Mouse (Mus musculus) brown adipose tissue, adult 24 weeks (tissue): ENCODE measurements around the gene Cerk. TPM values are rescaled to one million over a fixed set of nuclear protein-coding genes. Genes with fewer than 3 reads are reported as not detected.
"Not testable (repeated sequence)": the region's sequence is repeated elsewhere in the genome, so short reads cannot be mapped to it uniquely, and the experiment has no call there.

Source experiments
- H3K27ac ChIP-seq: fragments of 200-500 bp; replicated peaks from 2 replicates; pipeline ENCODE4 v1.5.1; 2012; ENCODE audit warnings: low read depth, mild to moderate bottlenecking, low read length
- H3K4me1 ChIP-seq: fragments of 200-500 bp; 2 replicates; pipeline ENCODE4 v1.6.1; 2012; ENCODE audit warnings: low read length, mixed read lengths; ENCODE audit not compliant: control insufficient read depth, insufficient read depth, insufficient read length
- H3K4me3 ChIP-seq: fragments of 200-500 bp; 2 replicates; pipeline ENCODE4 v1.5.1; 2012; ENCODE audit warnings: low read depth, mild to moderate bottlenecking, low read length, moderate library complexity; ENCODE audit not compliant: insufficient read depth
- polyA plus RNA-seq: library from polyadenylated mRNA; stranded (reverse); fragments of >200 nt; gene quantifications from 2 replicates; pipeline ENCODE4 v1.2.4, GENCODE M21; 2012; ENCODE audit not compliant: missing spikeins, insufficient read depth, insufficient read length

Cerk gene
- polyA plus RNA-seq, 1 experiment, result 5.0 TPM

DNA sequence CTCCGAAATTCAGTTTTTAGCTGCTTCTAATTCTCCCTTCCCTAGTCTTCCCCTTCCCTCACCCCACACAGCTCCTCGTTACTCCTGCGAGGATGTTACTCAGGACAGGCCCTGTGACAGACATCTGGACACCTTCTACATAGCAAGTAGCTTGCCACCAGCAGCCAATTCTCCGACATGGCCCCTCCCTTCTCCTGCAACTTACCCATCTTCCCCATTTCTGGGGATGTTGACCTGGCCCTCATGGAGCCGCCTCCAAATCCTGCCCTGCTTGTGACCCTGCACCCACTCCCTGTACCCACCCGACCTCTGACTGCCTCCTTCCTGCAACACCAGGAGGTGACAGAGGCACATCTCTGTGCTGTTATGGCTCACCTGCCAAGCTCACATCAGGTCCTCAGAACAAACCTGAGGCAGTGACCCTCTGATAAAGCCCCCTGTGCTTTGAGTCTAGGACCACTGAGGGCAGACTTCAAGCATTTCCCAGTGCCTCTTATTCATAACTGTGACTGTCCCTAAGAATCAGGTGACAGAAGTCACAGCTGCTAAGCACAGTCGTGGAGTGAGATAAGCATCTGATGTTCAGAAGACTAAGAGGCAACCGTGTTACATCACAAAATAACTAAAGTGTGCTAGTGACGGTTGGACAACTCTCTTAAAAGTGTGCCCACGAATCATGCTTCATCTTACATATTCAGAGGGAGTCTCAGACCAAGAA lies 18.0 kb downstream of the Cerk start:
- peak overlapping the region; percentile 73 for H3K27ac ChIP-seq
- H3K4me3 ChIP-seq, result no peak overlapping the region
- H3K4me1 ChIP-seq, result peaks cover 23% of the 10 kb centered on the region

DNA sequence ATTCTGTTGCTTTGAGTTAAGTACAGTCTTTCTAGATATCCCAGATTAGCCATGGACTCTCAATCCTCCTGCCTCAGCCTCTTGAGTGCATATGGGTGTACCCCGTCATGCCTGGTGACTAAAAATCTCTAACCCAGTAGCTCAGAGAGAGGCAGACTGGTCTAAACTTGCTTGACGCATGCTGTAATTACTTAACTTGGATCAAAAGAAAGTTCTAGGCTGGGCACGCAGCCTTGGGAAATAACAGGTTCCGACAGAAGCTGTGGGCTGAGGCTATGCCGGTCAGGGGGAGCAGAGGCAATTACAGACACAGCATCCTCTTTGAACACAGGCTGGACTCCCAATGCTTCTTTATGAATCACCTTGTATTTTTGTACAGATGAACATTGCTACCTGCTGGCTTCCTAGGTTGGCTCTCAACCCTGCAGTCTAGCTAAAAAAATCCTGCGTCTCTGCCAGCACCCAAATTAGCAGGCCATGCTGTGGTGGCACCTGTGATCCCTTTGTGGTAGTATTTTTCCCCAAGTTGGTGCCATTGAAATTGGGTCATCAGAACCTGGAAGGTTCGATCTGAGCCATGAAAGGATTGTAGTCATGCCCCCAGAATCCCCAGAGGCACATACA lies 18.8 kb downstream of the Cerk start:
- Histone ChIP-seq H3K4me3 (no peak overlapping the region), H3K27ac (peak overlapping the region; percentile 73; the same call in 1 of the 2 replicates), H3K4me1 (peaks cover 22% of the 10 kb centered on the region)

DNA sequence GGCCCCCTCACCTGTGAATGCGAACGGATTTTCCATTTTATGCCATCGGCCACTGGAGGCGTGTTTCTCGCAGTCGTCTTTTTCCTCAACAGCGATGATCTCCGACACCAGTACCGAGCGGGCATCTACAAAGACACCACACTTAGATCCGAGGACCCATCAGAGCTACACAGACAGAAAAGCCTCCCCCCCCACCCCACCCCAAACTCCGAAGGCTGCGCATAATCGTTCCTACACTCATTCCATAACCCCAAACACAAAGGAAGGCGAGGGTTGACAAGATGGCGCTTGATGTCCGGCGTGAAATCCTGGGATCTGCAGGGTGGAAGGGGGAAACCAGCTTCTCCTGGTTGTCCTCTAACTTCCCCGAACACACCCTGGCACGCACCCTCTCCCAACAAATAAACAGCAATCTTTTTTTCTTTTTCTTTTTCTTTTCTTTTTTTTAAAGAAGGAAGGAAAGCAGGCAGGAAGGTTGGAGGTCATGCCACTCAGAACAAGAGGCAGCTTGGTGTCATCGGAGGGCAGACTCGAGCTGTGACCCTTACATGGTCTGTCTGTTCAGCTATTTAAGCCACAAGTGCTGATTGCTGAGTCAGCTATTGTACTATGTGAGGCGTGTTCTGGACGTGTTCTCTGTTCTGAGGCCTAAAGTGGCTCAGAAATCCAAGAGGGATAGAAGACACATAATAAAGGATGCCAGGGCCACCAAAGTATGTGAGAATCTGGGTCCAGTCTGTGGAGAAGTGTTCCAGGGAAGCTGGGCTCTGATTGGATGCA lies 19.9 kb downstream of the Cerk start:
- H3K4me1 ChIP-seq, result peaks cover 20% of the 10 kb centered on the region
- no peak overlapping the region for H3K4me3 ChIP-seq
- H3K27ac ChIP-seq, result no peak overlapping the region

DNA sequence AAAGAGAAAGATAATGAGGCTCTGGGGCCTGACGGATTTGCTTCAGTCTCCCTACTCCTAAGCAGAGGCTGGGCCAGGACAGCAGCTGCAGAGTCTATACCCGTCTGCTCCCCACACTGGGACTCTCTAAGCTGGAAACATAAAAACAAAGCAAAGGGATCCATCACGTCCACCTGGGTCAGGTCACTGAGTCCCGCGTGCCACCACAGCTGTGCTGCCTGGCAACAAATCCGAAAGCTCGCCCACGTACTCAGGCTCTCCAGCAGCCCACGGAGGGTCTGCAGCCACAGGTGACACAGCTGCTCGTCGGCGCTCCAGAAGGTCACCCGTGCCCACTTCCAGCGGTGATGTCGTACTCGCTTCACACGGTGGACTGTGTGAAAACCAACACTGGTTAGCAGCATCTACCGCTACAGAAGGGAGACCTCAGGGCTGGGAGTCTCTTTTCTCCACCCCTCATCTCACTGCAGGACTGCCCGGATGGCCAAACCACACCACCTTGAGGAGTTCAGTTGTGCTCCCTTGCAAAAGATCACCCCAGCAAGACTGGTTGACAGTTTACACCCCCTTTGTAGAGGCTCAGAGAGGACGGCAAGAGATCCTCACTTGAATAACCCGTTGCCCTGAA lies 21.1 kb downstream of the Cerk start:
- Histone ChIP-seq H3K4me1 (peaks cover 15% of the 10 kb centered on the region), H3K27ac (no peak overlapping the region), H3K4me3 (no peak overlapping the region)

DNA sequence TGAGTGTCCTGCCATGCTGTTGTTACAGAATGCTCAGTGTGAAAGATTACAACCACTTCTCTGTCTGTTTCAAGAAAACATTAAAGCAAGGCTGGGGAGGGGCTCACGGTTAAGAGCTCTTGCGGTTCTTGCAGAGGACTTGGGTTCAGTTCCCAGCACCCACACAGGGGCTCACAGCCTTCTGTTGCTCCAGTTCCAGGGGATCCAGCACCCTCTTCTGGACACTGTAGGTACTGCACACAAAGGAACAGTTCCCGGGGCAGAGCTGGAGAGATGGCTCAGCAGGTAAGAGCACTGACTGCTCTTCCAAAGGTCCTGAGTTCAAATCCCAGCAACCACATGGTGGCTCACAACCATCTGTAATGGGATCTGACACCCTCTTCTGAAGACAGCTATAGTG lies 24.1 kb downstream of the Cerk start:
- H3K4me3 ChIP-seq, H3K27ac ChIP-seq, H3K4me1 ChIP-seq: not testable (repeated sequence)

DNA sequence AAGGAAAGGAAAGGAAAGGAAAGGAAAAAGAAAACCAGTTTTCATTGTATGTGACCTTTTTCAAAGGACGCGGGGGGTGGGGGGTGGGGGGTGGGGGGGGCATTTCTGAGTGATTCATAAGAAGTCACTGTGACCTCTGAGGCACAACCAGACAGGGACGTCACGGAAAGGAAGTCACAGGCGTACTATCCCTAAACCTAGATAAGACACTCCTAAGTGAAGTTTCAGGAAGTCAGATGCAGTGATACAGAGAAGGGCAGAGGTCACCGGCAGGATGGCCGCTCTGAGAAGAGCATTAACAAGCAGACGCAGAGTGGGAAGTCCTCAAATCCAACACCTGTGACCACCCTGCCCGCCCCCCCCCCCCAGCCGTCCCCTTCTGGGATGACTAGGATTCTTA lies 25.0 kb downstream of the Cerk start:
- Histone ChIP-seq H3K4me1 (no peaks in the 10 kb centered on the region), H3K27ac (no peak overlapping the region), H3K4me3 (no peak overlapping the region)

DNA sequence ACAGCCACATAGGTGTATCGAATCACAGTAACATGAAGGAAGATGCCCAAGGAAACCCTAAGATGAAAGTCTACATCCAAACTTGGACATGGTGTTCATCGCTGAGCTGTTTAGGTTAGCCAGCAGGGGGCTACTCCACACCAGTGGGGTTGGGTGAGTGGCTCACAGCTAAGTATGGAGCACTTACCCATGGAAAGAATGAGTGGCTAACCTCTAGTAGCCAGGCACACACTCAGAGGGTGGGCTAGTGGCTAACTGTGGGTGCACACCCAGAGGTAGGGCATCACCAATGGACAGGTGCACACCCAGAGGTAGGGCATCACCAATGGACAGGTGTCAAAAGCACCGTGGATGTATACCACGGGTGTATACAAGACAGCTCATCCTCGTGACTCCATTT lies 26.2 kb downstream of the Cerk start:
- H3K4me1 ChIP-seq, result no peaks in the 10 kb centered on the region
- no peak overlapping the region for H3K4me3 ChIP-seq
- no peak overlapping the region for H3K27ac ChIP-seq

DNA sequence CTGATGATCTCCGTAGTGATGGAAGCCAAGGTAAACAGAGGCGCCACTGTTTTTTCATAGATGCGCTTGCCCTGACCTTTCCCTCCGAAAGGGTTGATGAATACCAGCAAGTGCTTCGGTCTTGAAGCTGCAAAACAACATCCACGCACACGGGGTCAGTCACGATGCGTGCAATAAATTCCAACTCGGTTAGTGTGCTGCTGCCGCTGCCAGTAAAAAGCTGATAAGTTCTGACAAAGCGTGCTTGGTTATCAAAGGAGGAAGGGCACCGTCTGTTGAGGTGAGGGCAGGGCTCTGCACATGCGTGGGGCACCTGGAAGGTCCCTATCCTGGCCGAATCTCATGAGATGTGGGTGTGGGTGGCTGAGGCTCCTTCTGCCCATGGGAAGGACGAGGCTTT lies 26.8 kb downstream of the Cerk start:
- Histone ChIP-seq H3K27ac (no peak overlapping the region), H3K4me3 (no peak overlapping the region), H3K4me1 (no peaks in the 10 kb centered on the region)

DNA sequence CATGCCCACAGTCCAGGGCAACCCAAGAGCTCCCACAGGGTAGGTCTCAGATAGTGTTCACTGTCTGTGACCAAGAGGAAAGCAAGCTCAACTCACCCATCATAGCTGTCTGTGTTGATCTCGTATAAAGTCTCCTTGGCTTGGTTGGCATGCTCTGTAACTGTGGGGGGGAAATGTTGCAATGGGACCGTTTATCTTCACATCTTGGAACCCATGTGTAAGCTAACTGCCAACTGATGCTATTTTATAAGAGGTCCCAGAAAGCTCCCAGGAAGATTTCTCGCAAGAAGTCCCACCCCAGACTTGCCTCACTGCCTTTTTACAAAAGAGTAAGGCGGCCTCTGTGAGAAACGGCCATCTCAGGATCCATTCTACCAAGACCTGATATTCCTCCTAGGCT lies 29.4 kb downstream of the Cerk start:
- Histone ChIP-seq H3K4me3 (no peak overlapping the region), H3K4me1 (no peaks in the 10 kb centered on the region), H3K27ac (no peak overlapping the region)

DNA sequence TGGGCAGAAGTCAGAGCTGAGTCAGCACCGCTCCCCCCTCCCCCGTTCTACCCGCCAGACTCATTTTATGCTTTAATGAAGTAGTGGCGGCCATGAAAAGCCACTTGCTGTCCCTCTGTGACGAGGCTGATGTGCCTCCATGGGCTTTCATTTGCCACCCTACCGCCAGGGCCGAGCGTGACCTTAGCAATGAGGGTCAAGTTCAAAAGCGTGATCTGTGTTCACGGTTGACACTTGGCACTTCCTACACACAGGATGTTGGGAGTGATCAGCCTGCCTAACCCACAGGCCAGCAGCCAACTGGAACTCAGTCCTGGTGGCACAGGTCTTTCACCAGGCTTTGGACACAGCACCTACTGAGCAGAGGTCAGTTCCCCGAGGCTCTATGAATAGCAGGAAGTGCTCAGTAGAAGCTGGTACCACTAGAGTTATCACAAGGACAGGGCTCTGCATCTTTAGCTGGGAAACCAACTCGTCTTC lies 32.4 kb downstream of the Cerk start:
- Histone ChIP-seq H3K4me3 (no peak overlapping the region), H3K4me1 (no peaks in the 10 kb centered on the region), H3K27ac (no peak overlapping the region)

DNA sequence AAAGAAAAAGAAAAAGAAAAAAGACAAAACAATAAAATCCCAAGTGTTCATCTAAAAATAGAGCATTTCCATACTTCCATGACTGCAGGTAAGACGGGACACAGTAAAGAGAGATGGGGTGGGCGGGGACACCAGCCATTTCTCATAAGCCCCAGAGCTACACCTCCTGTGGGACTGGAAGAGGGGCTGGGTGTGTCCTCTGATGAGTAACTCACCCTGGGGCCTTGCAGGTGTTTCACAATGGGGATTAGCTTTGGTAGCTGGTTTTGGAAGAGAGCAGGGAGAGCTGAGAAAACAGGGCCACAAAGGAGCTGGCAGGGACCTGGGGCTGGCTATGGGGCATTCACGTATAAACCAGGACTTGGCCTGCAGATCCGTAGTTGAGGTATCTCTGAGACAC lies 35.3 kb downstream of the Cerk start:
- Histone ChIP-seq H3K27ac (no peak overlapping the region), H3K4me3 (no peak overlapping the region)

DNA sequence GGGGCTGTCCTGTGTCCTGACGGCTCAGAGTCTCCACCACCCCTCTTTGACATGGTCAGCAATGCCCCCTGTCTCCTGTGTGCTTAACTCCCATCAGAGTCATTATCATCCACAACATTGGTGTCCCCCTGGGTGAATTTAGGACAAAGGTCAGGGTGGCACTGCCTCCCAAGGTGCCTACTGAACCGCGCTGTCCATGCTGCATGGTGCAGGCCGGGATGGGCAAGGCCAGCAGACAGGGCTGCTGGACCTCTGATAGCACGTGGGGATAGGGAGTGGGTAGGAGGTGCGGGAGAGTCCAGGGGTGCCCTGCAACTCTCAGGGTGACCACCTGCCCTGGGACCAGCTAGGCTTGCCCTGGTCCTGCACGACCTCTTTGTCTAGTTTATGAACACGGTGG lies 39.0 kb downstream of the Cerk start:
- Histone ChIP-seq H3K27ac (no peak overlapping the region), H3K4me1 (no peaks in the 10 kb centered on the region), H3K4me3 (no peak overlapping the region)

More for the DNA sequence above, 35.3 kb downstream of the Cerk start:
- H3K4me1 ChIP-seq, result no peaks in the 10 kb centered on the region

DNA sequence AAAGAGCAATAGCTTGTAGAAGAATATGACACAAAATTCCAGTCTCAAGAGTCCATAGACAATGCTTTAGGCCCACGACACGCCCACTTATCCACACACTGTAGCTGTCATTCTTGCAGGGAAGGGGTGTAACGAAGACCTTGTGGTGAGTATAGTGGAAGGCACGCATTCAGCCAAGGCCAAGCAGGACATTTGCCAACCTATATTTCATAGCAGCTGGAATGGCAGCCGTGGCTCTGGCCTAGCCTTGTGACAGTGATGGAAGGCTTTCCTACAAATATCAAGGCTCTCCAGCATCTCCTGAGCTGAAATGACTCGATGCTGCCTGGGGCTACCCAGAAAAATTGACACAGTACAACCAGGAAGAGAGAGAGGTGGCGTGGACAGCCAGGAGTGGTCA lies 40.9 kb downstream of the Cerk start:
- no peaks in the 10 kb centered on the region for H3K4me1 ChIP-seq
- H3K4me3 ChIP-seq, result no peak overlapping the region
- H3K27ac ChIP-seq, result no peak overlapping the region

DNA sequence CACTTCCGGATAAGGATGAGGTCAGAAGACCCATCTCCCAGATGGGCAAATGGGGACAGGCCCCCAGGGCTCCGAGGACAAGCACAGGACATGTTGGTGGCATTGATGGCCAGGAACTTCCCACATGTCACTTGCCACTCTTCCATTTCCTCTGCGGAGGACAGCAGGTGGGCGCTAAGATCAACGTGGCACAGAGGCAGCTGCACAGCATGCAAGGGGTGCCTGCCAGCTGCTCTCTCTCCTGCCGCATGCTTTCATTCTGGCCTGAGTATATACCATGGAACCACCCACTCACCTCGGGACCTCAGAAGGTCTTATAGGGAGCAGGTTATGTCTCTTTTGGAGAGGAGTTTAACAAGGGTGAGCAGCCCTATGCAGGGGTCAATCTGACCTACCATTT lies 41.4 kb downstream of the Cerk start:
- Histone ChIP-seq H3K4me3 (no peak overlapping the region), H3K4me1 (no peaks in the 10 kb centered on the region), H3K27ac (no peak overlapping the region)

DNA sequence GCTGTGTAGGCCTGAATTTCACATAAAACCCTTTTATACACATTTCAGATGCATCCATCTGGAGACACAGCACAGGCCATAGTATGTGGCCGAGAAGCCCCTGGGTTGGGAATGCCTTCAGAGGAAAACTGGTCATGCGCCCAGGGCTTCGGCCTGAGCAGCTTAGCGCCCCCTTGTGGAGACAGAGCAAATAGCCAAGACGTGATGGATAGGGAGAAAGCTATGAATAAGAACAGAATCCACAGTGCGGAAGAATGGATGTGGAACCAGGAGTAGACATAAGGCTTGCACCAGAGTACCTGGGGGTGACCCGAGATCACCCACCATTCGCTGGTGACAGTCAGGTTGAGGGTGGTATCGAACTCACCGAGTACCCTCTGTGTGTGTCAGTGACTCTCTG lies 45.6 kb downstream of the Cerk start:
- Histone ChIP-seq H3K27ac (no peak overlapping the region), H3K4me3 (no peak overlapping the region), H3K4me1 (no peaks in the 10 kb centered on the region)
